Mouse (Mus musculus): ENCODE measurements at regions not wholly inside any gene's neighbourhood (a gene's known extent, or its start where the extent isn't known, plus 50 kb on each side); places are given as distances from the start of the nearest gene placed in this dataset.

DNA sequence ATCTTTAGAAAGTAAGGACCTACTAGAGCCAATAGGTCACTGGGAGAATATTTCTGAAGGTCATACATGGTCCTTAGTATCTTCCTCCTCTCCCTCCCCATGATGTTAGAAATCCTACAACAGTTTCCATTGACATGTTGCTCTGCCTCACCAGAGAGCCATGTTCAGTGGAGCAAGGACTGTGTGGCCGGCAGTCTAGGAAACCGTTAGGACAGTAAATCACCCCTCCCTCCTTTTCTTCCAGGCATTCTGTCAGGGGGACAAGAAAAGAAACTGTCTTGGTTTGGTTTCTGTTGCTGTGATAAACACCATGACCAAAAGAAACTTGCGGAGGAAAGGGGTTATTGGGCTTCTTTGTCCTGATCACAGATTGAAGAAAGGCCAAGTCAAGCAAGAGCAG, 147.0 kb upstream of the Fat1 start:
- no peak for DNase-seq (ENCODE audit: low spot score)
- Histone ChIP-seq H3K9ac (replicated peaks; ENCODE audit: low read depth, low read length) (no peak overlapping the region), H3K36me3 (replicated peaks; ENCODE audit: control insufficient read depth, insufficient read depth, low read length) (no peaks in the 10 kb centered on the region), H3K4me1 (ENCODE audit: control insufficient read depth, insufficient read depth) (no peaks in the 10 kb centered on the region), H3K27me3 (ENCODE audit: control insufficient read depth, insufficient read depth, low read length) (no peaks in the 10 kb centered on the region), H3K27ac (ENCODE audit: low read depth) (no peak overlapping the region), H3K4me2 (ENCODE audit: low read depth, low read length) (no peak overlapping the region), H3K9me3 (replicated peaks; ENCODE audit: control insufficient read depth, low read length) (0 out of 2 replicates have a peak, but pooled peaks cover 5% of the 10 kb centered on the region), H3K4me3 (ENCODE audit: low read depth, low read length) (no peak overlapping the region)
- TF ChIP-seq CTCF (IDR thresholded peaks at IDR 0.05; ENCODE audit: low read depth): no peak
- TF ChIP-seq EP300 (IDR thresholded peaks at IDR 0.05; ENCODE audit: low read depth): no peak
- ATAC-seq (ENCODE audit: insufficient read depth, low read depth): no peak
- WGBS: 91% methylated on average over 3 of the region's 3 CpGs

DNA sequence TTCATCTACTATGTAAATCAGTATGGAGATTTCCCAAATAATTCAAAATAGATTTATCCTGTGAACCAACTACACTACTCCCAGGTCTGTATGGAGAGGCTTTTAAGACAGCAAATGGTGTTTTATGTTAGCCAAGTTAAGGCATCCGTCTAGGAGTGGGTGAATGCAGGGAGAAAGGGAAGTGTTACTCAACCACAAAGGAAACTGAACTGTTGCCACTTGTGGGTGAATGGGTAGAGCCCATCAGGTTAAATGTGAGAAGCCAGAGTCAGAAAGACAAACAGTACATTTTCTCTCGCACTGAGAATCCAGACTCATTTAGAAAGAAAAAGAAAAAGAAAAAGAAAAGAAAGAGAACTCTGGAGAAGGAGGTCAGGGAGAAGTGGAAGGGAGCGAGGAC, 135.7 kb upstream of the Fat1 start:
- no peak for ATAC-seq (ENCODE audit: insufficient read depth, low read depth)
- WGBS: 71% methylated on average over 3 of the region's 3 CpGs
- no peak overlapping the region for H3K9ac ChIP-seq (replicated peaks; ENCODE audit: low read depth, low read length)
- H3K4me3 ChIP-seq (ENCODE audit: low read depth, low read length): no peak overlapping the region
- no peak for TF ChIP-seq EP300 (IDR thresholded peaks at IDR 0.05; ENCODE audit: low read depth)
- no peak for TF ChIP-seq CTCF (IDR thresholded peaks at IDR 0.05; ENCODE audit: low read depth)
- H3K36me3 ChIP-seq (replicated peaks; ENCODE audit: control insufficient read depth, insufficient read depth, low read length): no peaks in the 10 kb centered on the region
- no peak overlapping the region for H3K4me2 ChIP-seq (ENCODE audit: low read depth, low read length)
- H3K4me1 ChIP-seq (ENCODE audit: control insufficient read depth, insufficient read depth): no peaks in the 10 kb centered on the region
- no peak for DNase-seq (ENCODE audit: low spot score)
- H3K27me3 ChIP-seq (ENCODE audit: control insufficient read depth, insufficient read depth, low read length): no peaks in the 10 kb centered on the region
- no peaks in the 10 kb centered on the region for H3K9me3 ChIP-seq (replicated peaks; ENCODE audit: control insufficient read depth, low read length)
- H3K27ac ChIP-seq (ENCODE audit: low read depth): no peak overlapping the region

DNA sequence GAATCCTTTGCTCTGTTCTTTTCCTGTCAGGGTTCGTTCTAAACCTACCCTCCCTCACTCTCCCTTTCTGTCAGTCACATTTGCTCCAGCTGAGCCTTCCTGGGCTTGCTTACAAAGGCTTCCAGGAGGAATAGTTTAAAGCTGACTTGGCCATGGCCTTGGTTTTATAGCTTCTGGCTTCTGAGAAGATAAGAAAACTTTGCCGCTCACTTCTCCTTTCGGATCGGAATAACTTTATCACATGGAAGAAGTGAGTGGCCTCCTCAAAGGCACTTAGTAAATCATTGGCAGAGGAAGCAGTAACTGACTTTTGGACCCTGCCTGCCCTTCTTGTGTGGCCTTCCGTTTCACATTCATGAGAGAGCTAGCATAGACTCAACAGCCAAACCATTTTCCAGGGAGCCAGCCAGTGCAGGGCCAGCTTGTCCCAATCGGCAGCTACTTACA, 134.4 kb upstream of the Fat1 start:
- Histone ChIP-seq H3K27ac (ENCODE audit: low read depth) (no peak overlapping the region), H3K4me3 (ENCODE audit: low read depth, low read length) (no peak overlapping the region), H3K9me3 (replicated peaks; ENCODE audit: control insufficient read depth, low read length) (no peaks in the 10 kb centered on the region), H3K4me2 (ENCODE audit: low read depth, low read length) (no peak overlapping the region), H3K9ac (replicated peaks; ENCODE audit: low read depth, low read length) (no peak overlapping the region), H3K36me3 (replicated peaks; ENCODE audit: control insufficient read depth, insufficient read depth, low read length) (no peaks in the 10 kb centered on the region), H3K27me3 (ENCODE audit: control insufficient read depth, insufficient read depth, low read length) (no peaks in the 10 kb centered on the region), H3K4me1 (ENCODE audit: control insufficient read depth, insufficient read depth) (no peaks in the 10 kb centered on the region)
- ATAC-seq (ENCODE audit: insufficient read depth, low read depth) (0 out of 2 replicates have a peak, but pooled peaks have one; percentile 30), DNase-seq (ENCODE audit: low spot score) (peak; percentile 23)
- no peak for TF ChIP-seq CTCF (IDR thresholded peaks at IDR 0.05; ENCODE audit: low read depth)
- no peak for TF ChIP-seq EP300 (IDR thresholded peaks at IDR 0.05; ENCODE audit: low read depth)
- 17% methylated on average over 6 of the region's 6 CpGs for WGBS

DNA sequence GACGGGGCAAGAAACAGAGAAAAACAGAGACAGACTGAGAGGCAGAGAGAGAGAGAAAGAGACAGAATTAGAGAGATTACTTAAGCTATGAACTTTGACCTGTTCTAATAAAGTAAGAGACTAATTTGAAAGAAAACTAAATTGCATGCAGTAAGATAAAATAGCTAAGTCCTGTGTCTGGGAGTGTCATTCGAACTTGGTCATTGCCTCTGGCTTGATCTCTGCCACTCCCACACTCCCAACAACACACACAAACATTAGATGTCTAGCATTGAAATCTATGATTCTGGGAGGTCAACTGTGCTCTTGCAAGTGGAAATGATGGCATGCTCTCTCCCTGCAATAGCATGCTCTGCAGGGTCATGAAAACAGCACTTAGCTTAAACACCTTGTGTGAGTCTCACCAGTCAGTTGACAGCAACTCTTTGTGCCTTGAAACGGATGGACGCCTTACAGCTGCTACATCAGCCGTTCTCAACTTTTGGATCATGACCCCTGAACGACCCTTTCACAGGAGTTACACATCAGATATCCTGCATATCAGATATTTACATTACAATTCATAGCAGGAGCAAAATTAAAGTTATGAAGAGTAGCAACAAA, 133.5 kb upstream of the Fat1 start:
- Histone ChIP-seq H3K36me3 (replicated peaks; ENCODE audit: control insufficient read depth, insufficient read depth, low read length) (no peaks in the 10 kb centered on the region), H3K4me2 (ENCODE audit: low read depth, low read length) (no peak overlapping the region), H3K9ac (replicated peaks; ENCODE audit: low read depth, low read length) (no peak overlapping the region), H3K9me3 (replicated peaks; ENCODE audit: control insufficient read depth, low read length) (no peaks in the 10 kb centered on the region), H3K27me3 (ENCODE audit: control insufficient read depth, insufficient read depth, low read length) (no peaks in the 10 kb centered on the region), H3K27ac (ENCODE audit: low read depth) (no peak overlapping the region), H3K4me3 (ENCODE audit: low read depth, low read length) (no peak overlapping the region), H3K4me1 (ENCODE audit: control insufficient read depth, insufficient read depth) (no peaks in the 10 kb centered on the region)
- DNase-seq (ENCODE audit: low spot score) (no peak), ATAC-seq (ENCODE audit: insufficient read depth, low read depth) (no peak)
- no peak for TF ChIP-seq CTCF (IDR thresholded peaks at IDR 0.05; ENCODE audit: low read depth)
- TF ChIP-seq EP300 (IDR thresholded peaks at IDR 0.05; ENCODE audit: low read depth): no peak
- 62% methylated on average over 6 of the region's 6 CpGs for WGBS

DNA sequence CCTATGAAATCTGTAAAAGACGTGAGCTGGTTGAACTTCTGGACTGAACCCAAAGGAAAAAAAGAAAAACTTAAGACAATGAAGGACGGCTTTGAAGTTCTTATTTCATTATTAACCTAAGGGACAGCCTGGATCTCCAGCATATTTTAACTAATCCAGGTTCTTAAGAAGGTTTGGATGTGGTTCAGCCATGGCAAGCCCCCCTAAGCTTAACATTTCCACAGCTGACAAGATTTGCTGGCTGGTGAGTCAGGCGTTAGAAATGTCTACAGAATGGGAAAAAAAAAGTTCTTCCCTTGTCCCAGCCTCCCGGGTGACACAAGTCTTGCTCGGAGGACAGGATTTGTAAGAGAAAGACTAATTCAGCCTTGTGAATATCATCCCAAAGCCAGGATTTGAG, 132.9 kb upstream of the Fat1 start:
- no peak overlapping the region for H3K27ac ChIP-seq (ENCODE audit: low read depth)
- no peaks in the 10 kb centered on the region for H3K9me3 ChIP-seq (replicated peaks; ENCODE audit: control insufficient read depth, low read length)
- 50% methylated on average over 5 of the region's 5 CpGs for WGBS
- TF ChIP-seq CTCF (IDR thresholded peaks at IDR 0.05; ENCODE audit: low read depth): no peak
- no peak for TF ChIP-seq EP300 (IDR thresholded peaks at IDR 0.05; ENCODE audit: low read depth)
- ATAC-seq (ENCODE audit: insufficient read depth, low read depth) (no peak), DNase-seq (ENCODE audit: low spot score) (no peak)
- no peak overlapping the region for H3K4me3 ChIP-seq (ENCODE audit: low read depth, low read length)
- H3K27me3 ChIP-seq (ENCODE audit: control insufficient read depth, insufficient read depth, low read length): no peaks in the 10 kb centered on the region
- H3K36me3 ChIP-seq (replicated peaks; ENCODE audit: control insufficient read depth, insufficient read depth, low read length): no peaks in the 10 kb centered on the region
- no peaks in the 10 kb centered on the region for H3K4me1 ChIP-seq (ENCODE audit: control insufficient read depth, insufficient read depth)
- H3K9ac ChIP-seq (replicated peaks; ENCODE audit: low read depth, low read length): no peak overlapping the region
- H3K4me2 ChIP-seq (ENCODE audit: low read depth, low read length): no peak overlapping the region

Measured in heart, postnatal 0 days (tissue).